Mouse (Mus musculus): ENCODE measurements around the gene Myh15. TPM values are rescaled to one million over a fixed set of nuclear protein-coding genes. Genes with fewer than 3 reads are reported as not detected.

Myh15 gene
- 0.03 and 0.07 TPM in 2 replicates for polyA plus RNA-seq (2014; fragmentation: Nextera tagmentation; extraction: Ambion mirVana)

DNA sequence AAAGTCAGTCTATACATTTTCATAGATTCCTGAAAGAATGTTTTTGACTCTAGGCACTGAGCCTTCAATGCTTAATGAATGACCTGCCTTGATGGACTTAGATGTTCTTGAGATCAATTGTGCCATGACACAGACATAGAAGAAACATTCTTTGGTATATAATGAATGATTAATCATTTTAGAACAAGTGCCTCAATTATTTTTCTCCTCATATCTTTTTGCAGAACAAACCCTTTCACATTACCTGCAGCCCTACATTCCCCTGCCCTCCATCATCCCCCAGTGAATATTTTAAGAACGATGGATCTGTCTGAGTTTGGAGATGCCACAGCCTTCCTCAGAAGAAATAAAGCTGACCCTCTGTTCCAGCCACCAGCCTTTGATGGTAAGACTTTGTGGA is at the start of gene Myh15:
Myh15 (plus strand) TSS at position 301 of the 400 bp plus-strand sequence.
- H3K4me1 ChIP-seq (ENCODE audit: control insufficient read depth, insufficient read depth, low read length), result no peaks in the 10 kb centered on the region
- H3K9ac ChIP-seq (ENCODE audit: low read depth, low read length), result no peak within 1 kb of the TSS
- no peaks in the 10 kb centered on the region for H3K9me3 ChIP-seq (ENCODE audit: control insufficient read depth, low read length)
- H3K4me2 ChIP-seq (ENCODE audit: low read depth, low read length), result no peak within 1 kb of the TSS
- WGBS, result 70% methylated on average over 1 of the region's 1 CpGs
- DNase-seq (ENCODE audit: low spot score) (no peak), ATAC-seq (ENCODE audit: low read depth) (no peak)
- no peaks in the 10 kb centered on the region for H3K36me3 ChIP-seq (ENCODE audit: control insufficient read depth, insufficient read depth, low read length)
- H3K4me3 ChIP-seq (ENCODE audit: low read depth, low read length), result no peak within 1 kb of the TSS
- H3K27me3 ChIP-seq (replicated peaks; ENCODE audit: control insufficient read depth, insufficient read depth, low read length), result no peaks in the 10 kb centered on the region
- no peak within 1 kb of the TSS for H3K27ac ChIP-seq (replicated peaks; ENCODE audit: low read depth, low read length)

DNA sequence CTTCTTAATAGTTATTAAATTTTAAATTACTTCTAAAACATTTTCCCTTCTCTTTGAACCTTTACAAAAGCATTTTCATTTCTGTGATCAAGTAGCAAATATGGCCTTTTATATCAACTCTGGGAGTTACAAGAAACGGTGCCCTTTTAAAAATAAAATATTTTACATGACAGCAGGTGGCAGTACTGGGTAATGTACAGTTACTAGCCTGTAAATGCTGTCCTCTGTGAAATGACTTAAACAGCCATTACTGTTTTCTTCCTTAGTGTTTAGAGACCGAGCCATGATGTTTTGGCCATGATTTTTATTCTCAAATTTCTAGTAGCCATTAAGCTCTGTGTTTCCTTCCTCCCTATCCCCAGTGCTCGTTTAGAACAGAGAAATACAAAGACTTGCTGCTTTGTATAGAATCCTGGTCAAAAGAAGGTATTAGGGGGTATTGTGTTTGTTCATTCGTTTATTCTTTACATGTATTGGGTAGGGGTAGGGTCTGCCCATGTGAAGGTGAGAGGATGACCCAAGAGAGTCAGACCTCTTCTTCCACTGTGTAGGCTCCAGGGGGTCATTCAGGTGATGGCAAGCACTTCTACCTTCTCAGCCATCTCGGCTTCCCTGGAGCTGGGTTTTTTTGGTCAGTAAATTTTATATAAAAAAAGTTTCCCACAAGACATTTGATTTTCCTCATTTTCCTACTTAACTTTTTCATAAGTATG is 40.5 kb upstream of the Myh15 start:
- Histone ChIP-seq H3K4me3 (ENCODE audit: low read depth, low read length) (no peak overlapping the region), H3K9me3 (ENCODE audit: control insufficient read depth, low read length) (no peaks in the 10 kb centered on the region), H3K27me3 (replicated peaks; ENCODE audit: control insufficient read depth, insufficient read depth, low read length) (no peaks in the 10 kb centered on the region), H3K9ac (ENCODE audit: low read depth, low read length) (no peak overlapping the region), H3K4me1 (ENCODE audit: control insufficient read depth, insufficient read depth, low read length) (no peaks in the 10 kb centered on the region), H3K4me2 (ENCODE audit: low read depth, low read length) (no peak overlapping the region), H3K27ac (replicated peaks; ENCODE audit: low read depth, low read length) (no peak overlapping the region), H3K36me3 (ENCODE audit: control insufficient read depth, insufficient read depth, low read length) (peaks cover 38% of the 10 kb centered on the region)
- DNase-seq (ENCODE audit: low spot score) (peak; percentile 53), ATAC-seq (ENCODE audit: low read depth) (no peak)
- 82% methylated on average over 5 of the region's 5 CpGs for WGBS

DNA sequence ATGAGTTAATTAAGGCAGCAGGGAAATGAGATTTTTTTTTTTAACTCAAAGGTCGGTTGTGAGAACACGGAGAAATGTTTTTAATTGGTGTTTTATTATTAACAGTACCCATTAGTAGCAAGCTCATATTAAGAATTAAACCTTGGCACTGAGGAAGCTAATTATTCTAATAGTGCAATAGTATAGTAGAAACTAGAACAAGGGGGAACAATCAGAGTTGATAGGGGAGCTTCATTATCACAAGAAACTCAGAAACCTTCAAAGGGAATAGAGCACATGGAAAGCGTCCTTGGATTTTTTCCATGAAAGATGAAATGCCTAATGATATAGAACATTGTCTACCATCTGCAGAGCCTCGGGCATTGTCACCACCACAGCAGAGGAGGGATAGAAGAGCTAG is 21.4 kb upstream of the Myh15 start:
- H3K4me2 ChIP-seq (ENCODE audit: low read depth, low read length), result no peak overlapping the region
- no peak overlapping the region for H3K27ac ChIP-seq (replicated peaks; ENCODE audit: low read depth, low read length)
- H3K36me3 ChIP-seq (ENCODE audit: control insufficient read depth, insufficient read depth, low read length), result no peaks in the 10 kb centered on the region
- ATAC-seq (ENCODE audit: low read depth), result no peak
- no peaks in the 10 kb centered on the region for H3K27me3 ChIP-seq (replicated peaks; ENCODE audit: control insufficient read depth, insufficient read depth, low read length)
- no peaks in the 10 kb centered on the region for H3K9me3 ChIP-seq (ENCODE audit: control insufficient read depth, low read length)
- 76% methylated on average over 4 of the region's 4 CpGs for WGBS
- no peak overlapping the region for H3K4me3 ChIP-seq (ENCODE audit: low read depth, low read length)
- no peak for DNase-seq (ENCODE audit: low spot score)
- H3K4me1 ChIP-seq (ENCODE audit: control insufficient read depth, insufficient read depth, low read length), result no peaks in the 10 kb centered on the region
- H3K9ac ChIP-seq (ENCODE audit: low read depth, low read length), result no peak overlapping the region

DNA sequence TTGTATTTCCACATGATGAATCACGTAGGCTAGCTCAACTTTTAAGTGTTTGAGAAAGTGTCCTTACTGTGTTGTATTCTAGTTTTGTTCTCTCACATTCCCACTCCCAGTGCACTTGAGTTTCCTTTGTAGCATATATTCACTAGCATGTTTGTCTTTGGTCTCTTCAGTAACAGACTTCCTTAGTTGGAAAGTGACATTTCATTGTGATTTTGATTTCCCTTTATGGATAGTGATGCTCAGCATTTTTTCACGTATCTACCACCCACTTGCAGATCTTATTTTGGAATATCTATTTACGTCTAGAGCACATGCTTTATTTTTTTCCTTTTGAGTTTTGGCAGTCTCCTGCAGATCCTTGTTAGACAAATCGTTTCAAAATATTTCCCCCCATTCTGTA is 19.5 kb upstream of the Myh15 start:
- no peak overlapping the region for H3K4me2 ChIP-seq (ENCODE audit: low read depth, low read length)
- no peak overlapping the region for H3K27ac ChIP-seq (replicated peaks; ENCODE audit: low read depth, low read length)
- WGBS, result 73% methylated on average over 4 of the region's 4 CpGs
- no peak overlapping the region for H3K4me3 ChIP-seq (ENCODE audit: low read depth, low read length)
- H3K9ac ChIP-seq (ENCODE audit: low read depth, low read length), result no peak overlapping the region
- ATAC-seq (ENCODE audit: low read depth), result no peak
- no peak for DNase-seq (ENCODE audit: low spot score)
- no peaks in the 10 kb centered on the region for H3K9me3 ChIP-seq (ENCODE audit: control insufficient read depth, low read length)
- H3K27me3 ChIP-seq (replicated peaks; ENCODE audit: control insufficient read depth, insufficient read depth, low read length), result no peaks in the 10 kb centered on the region
- H3K36me3 ChIP-seq (ENCODE audit: control insufficient read depth, insufficient read depth, low read length), result no peaks in the 10 kb centered on the region
- H3K4me1 ChIP-seq (ENCODE audit: control insufficient read depth, insufficient read depth, low read length), result no peaks in the 10 kb centered on the region

DNA sequence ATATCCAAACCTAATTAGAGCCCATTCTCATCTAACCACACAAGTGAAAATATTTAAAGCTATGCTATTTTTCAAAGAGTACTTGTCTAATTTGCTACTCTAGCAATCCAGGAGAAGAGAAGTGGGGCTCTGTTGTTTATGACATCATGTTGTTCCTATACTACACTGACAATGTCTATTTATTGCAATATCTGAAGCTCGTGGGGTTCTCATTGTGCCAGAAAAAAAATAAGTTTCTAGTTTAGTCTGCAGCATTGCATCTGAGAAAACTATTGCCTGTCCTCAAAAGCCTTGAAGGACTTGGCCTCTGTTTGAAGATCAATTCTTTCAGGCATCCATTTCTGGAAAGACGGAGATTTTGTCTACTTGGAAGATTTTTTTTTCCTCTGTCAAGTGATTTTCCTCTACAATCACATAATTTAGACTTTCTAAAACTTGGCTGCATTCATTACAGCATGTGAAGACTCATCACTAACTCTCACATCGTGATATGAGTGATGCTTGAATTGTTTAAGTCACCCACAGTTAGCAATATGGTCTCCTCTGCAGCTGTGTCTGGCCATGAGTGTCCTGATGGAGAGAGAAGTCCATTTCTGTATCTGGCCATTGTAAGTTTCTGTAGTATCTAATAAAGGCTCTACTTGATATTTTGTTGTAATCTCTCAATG is 16.6 kb upstream of the Myh15 start:
- H3K9me3 ChIP-seq (ENCODE audit: control insufficient read depth, low read length), result no peaks in the 10 kb centered on the region
- H3K36me3 ChIP-seq (ENCODE audit: control insufficient read depth, insufficient read depth, low read length), result no peaks in the 10 kb centered on the region
- no peak for DNase-seq (ENCODE audit: low spot score)
- H3K9ac ChIP-seq (ENCODE audit: low read depth, low read length), result no peak overlapping the region
- ATAC-seq (ENCODE audit: low read depth), result no peak
- H3K27me3 ChIP-seq (replicated peaks; ENCODE audit: control insufficient read depth, insufficient read depth, low read length), result no peaks in the 10 kb centered on the region
- H3K27ac ChIP-seq (replicated peaks; ENCODE audit: low read depth, low read length), result no peak overlapping the region
- H3K4me3 ChIP-seq (ENCODE audit: low read depth, low read length), result no peak overlapping the region
- H3K4me1 ChIP-seq (ENCODE audit: control insufficient read depth, insufficient read depth, low read length), result no peaks in the 10 kb centered on the region
- 79% methylated on average over 3 of the region's 3 CpGs for WGBS
- H3K4me2 ChIP-seq (ENCODE audit: low read depth, low read length), result no peak overlapping the region

DNA sequence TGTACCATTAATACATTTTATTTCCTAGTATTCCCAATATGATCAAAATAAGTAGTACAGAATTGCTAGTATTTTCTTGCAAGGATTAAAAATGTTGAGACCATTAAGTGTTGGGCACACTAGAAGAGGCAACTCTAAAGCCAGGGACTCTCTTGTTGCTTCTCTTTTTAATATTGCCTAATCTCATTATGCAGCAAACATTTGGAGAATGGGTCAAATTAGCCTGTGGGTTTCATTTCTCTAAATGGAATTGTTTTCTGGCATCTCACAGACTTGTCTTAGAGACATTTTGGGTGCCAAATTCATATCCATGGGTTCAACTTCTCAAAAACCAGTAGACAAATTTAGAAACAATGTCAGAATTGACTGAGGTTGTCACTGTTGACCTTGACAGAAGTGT is 8.1 kb upstream of the Myh15 start:
- Histone ChIP-seq H3K4me1 (ENCODE audit: control insufficient read depth, insufficient read depth, low read length) (no peaks in the 10 kb centered on the region), H3K4me3 (ENCODE audit: low read depth, low read length) (no peak overlapping the region), H3K36me3 (ENCODE audit: control insufficient read depth, insufficient read depth, low read length) (no peaks in the 10 kb centered on the region), H3K9ac (ENCODE audit: low read depth, low read length) (no peak overlapping the region), H3K9me3 (ENCODE audit: control insufficient read depth, low read length) (no peaks in the 10 kb centered on the region), H3K4me2 (ENCODE audit: low read depth, low read length) (no peak overlapping the region), H3K27ac (replicated peaks; ENCODE audit: low read depth, low read length) (no peak overlapping the region), H3K27me3 (replicated peaks; ENCODE audit: control insufficient read depth, insufficient read depth, low read length) (no peaks in the 10 kb centered on the region)
- ATAC-seq (ENCODE audit: low read depth) (no peak), DNase-seq (ENCODE audit: low spot score) (no peak)

DNA sequence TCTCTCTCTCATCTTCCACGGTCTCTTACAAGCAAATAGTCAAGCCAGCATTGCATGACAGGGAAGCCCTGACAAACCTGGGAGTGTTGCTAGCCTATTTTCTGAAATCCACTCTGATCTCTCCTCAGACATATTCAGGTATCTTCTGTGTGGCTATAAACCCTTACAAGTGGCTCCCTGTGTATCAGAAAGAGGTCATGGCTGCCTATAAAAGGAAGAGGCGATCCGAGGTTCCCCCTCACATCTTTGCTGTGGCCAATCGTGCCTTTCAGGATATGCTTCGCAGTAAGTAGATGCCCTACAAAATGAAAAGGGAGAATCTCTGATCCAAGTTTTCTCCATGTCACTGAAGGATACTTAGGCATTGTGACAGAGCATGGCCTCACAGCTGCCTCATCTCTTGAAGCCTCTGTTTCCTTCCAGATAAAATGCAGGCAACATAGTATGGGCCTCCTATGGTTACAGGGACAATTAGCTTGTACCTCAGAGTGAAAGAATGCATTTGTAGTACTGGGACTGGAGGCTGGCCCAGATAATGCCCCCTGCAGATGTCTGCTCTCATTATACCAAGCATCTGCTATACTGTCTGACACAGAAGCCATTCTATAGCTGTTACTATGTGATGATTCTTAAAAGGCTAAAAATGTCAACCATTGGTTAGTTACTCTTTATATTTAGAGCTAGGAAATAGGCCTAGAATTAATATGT is 12.1 kb downstream of the Myh15 start:
- WGBS, result 86% methylated on average over 5 of the region's 5 CpGs
- Histone ChIP-seq H3K27me3 (replicated peaks; ENCODE audit: control insufficient read depth, insufficient read depth, low read length) (no peaks in the 10 kb centered on the region), H3K36me3 (ENCODE audit: control insufficient read depth, insufficient read depth, low read length) (no peaks in the 10 kb centered on the region), H3K4me3 (ENCODE audit: low read depth, low read length) (no peak overlapping the region), H3K27ac (replicated peaks; ENCODE audit: low read depth, low read length) (no peak overlapping the region), H3K9me3 (ENCODE audit: control insufficient read depth, low read length) (no peaks in the 10 kb centered on the region), H3K4me2 (ENCODE audit: low read depth, low read length) (no peak overlapping the region), H3K9ac (ENCODE audit: low read depth, low read length) (no peak overlapping the region), H3K4me1 (ENCODE audit: control insufficient read depth, insufficient read depth, low read length) (no peaks in the 10 kb centered on the region)
- ATAC-seq (ENCODE audit: low read depth) (peak; percentile 75; the same call in 1 of the 2 replicates), DNase-seq (ENCODE audit: low spot score) (no peak)

DNA sequence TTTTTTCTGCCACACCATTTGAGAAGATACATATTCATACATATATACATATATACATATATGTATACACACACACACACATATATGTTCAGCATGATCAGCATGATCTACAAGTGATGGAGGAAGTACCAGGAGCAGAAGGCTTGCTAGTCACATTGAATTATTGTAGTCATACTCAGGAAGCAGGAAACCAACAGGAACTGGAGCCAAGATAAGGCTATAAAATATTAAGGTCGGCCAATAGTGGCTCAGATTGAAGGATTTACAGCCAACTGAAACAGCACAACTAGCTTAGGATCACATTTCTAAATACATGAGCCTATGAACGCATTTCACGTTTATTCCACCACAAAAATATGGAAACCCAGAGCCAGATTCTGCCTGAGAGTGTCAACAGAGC is 14.0 kb downstream of the Myh15 start:
- Histone ChIP-seq H3K27me3 (replicated peaks; ENCODE audit: control insufficient read depth, insufficient read depth, low read length) (no peaks in the 10 kb centered on the region), H3K36me3 (ENCODE audit: control insufficient read depth, insufficient read depth, low read length) (no peaks in the 10 kb centered on the region), H3K9ac (ENCODE audit: low read depth, low read length) (no peak overlapping the region), H3K4me3 (ENCODE audit: low read depth, low read length) (no peak overlapping the region), H3K9me3 (ENCODE audit: control insufficient read depth, low read length) (no peaks in the 10 kb centered on the region), H3K27ac (replicated peaks; ENCODE audit: low read depth, low read length) (no peak overlapping the region), H3K4me1 (ENCODE audit: control insufficient read depth, insufficient read depth, low read length) (no peaks in the 10 kb centered on the region), H3K4me2 (ENCODE audit: low read depth, low read length) (no peak overlapping the region)
- 84% methylated on average over 3 of the region's 3 CpGs for WGBS
- ATAC-seq (ENCODE audit: low read depth) (no peak), DNase-seq (ENCODE audit: low spot score) (no peak)

Measured in embryonic facial prominence, embryonic 14.5 days (tissue).